Mouse (Mus musculus): ENCODE results near the gene Kcnj15. TPM values are rescaled to one million over a fixed set of nuclear protein-coding genes. Genes with fewer than 3 reads are reported as not detected.

Kcnj15 gene
- polyA plus RNA-seq, 1 experiment from 2014 or later, result 0.08 TPM

DNA sequence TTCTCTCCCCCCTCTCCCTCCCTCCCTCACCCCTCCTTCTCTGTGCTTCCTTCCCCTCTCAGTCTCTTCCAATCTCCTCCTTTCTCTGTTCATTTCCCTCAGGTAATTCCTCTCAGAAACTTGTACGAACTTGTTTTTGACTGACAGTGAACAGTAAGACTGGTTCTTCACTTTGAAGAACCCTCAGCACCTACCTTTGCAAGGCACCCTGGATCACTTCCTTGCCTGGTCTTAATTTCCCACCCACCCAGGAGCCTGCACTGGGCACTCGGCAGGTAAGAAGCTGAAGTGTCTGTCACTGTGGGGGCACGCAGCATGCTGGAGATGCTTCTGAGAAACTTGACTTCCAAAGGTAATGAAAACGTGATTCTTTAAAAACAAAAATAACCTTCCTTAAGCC is 742 bp downstream of the Kcnj15 start:
- Histone ChIP-seq H3K4me2 (no peak overlapping the region), H3K27ac (replicated peaks) (no peak overlapping the region), H3K36me3 (no peaks in the 10 kb centered on the region), H3K4me1 (replicated peaks) (no peaks in the 10 kb centered on the region; the same call in 1 of the 2 replicates), H3K9me3 (no peaks in the 10 kb centered on the region), H3K27me3 (no peaks in the 10 kb centered on the region), H3K9ac (no peak overlapping the region), H3K4me3 (no peak overlapping the region)
- 58% methylated on average over 4 of the region's 4 CpGs for WGBS
- ATAC-seq (ENCODE audit: low read depth), result no peak

DNA sequence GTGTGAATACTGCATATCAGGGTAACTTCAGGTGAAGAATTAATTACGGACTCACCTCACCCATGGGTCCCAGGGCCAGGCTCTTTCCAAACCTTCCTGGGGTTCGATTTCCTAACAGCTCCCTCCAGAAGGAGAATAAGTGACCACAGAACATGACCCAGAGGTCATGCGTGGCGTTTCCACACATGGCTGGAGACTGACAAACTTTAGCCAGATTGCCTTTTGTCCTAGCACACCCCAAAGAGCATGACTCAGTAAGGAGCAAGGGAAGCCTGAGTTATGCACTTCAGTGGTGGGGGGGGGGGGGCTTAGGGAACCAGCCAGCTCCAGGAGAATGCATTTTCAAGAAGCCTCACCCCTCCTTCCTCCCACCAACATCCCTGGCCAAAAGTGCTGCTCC is 2.1 kb downstream of the Kcnj15 start:
- no peak for ATAC-seq (ENCODE audit: low read depth)
- H3K9ac ChIP-seq, result no peak overlapping the region
- H3K27ac ChIP-seq (replicated peaks), result no peak overlapping the region
- no peak overlapping the region for H3K4me2 ChIP-seq
- no peaks in the 10 kb centered on the region for H3K27me3 ChIP-seq
- no peaks in the 10 kb centered on the region; the same call in 1 of the 2 replicates for H3K4me1 ChIP-seq (replicated peaks)
- H3K4me3 ChIP-seq, result no peak overlapping the region
- 59% methylated on average over 4 of the region's 4 CpGs for WGBS
- H3K36me3 ChIP-seq, result no peaks in the 10 kb centered on the region
- no peaks in the 10 kb centered on the region for H3K9me3 ChIP-seq

GRCm38 (mm10) chr16:95260693-95261092 is 3.3 kb downstream of the Kcnj15 start:
- Histone ChIP-seq H3K36me3 (no peaks in the 10 kb centered on the region), H3K27ac (replicated peaks) (no peak overlapping the region), H3K9me3 (no peaks in the 10 kb centered on the region), H3K4me2 (no peak overlapping the region), H3K27me3 (no peaks in the 10 kb centered on the region), H3K9ac (no peak overlapping the region), H3K4me1 (replicated peaks) (no peaks in the 10 kb centered on the region; the same call in 1 of the 2 replicates), H3K4me3 (no peak overlapping the region)
- 71% methylated on average over 5 of the region's 5 CpGs for WGBS
- no peak for ATAC-seq (ENCODE audit: low read depth)

DNA sequence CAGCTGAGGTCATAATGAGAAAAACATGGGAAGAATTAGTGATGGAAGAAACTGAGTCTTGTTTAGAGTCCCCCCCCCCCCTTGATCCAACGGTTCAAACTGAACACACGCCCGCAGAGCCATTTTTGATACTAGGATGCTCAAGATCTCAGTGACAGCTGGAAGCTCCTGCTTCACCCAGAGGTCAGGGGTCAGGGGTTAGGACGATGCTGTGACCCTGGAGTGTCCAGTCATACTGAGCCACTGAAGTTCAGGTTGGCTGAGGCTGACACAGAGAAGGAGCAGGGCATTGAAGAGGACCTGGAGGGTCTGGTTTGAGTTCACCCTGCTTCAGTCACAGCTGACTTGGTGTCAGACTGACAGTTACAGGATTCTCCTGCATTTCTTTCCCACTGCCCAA is 4.4 kb downstream of the Kcnj15 start:
- Histone ChIP-seq H3K4me2 (no peak overlapping the region), H3K36me3 (no peaks in the 10 kb centered on the region), H3K27ac (replicated peaks) (no peak overlapping the region), H3K9me3 (no peaks in the 10 kb centered on the region), H3K4me3 (no peak overlapping the region), H3K9ac (no peak overlapping the region), H3K4me1 (replicated peaks) (no peaks in the 10 kb centered on the region; the same call in 1 of the 2 replicates), H3K27me3 (no peaks in the 10 kb centered on the region)
- no peak for ATAC-seq (ENCODE audit: low read depth)
- 81% methylated on average over 4 of the region's 4 CpGs for WGBS

DNA sequence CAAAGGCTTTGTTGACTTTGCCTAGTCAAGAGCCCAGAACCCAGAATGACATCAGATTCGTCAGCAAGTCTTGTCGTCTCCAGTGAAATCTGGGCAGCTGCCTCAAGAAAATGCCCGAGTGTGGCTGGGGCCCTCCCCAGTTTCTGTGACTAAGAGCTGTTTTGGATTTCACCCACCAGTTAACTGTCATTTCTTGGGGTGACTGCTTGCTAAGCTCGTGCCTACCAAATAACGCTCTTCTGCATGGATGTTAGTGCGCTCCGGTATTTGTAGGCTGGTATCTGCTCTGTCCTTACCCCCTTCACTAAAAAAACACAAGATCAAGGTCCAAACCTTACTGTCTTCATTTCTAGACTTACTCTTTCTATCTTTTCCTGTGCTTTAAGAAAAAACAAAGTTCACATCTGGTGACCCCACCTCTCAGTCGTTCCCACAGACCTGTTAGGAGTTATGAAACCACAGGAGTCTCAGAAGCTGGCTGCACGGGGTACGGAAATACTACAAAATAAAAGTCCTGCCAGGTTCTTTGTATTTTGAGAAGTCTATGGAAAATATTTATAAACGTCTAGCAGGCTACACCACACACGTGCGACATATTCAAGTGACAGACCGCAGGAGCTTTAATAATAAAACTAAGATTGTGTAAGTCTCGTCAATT is 5.5 kb downstream of the Kcnj15 start:
- 82% methylated on average over 15 of the region's 15 CpGs for WGBS
- H3K36me3 ChIP-seq, result no peaks in the 10 kb centered on the region
- no peak for ATAC-seq (ENCODE audit: low read depth)
- H3K9me3 ChIP-seq, result no peaks in the 10 kb centered on the region
- H3K4me1 ChIP-seq (replicated peaks), result no peaks in the 10 kb centered on the region; the same call in 1 of the 2 replicates
- no peak overlapping the region for H3K9ac ChIP-seq
- no peak overlapping the region for H3K4me3 ChIP-seq
- no peaks in the 10 kb centered on the region for H3K27me3 ChIP-seq
- H3K4me2 ChIP-seq, result no peak overlapping the region
- H3K27ac ChIP-seq (replicated peaks), result no peak overlapping the region

GRCm38 (mm10) chr16:95264324-95264723 is 7.0 kb downstream of the Kcnj15 start:
- Histone ChIP-seq H3K9ac (no peak overlapping the region), H3K4me2 (no peak overlapping the region), H3K27me3 (no peaks in the 10 kb centered on the region), H3K9me3 (no peaks in the 10 kb centered on the region), H3K4me3 (no peak overlapping the region), H3K4me1 (replicated peaks) (no peaks in the 10 kb centered on the region; the same call in 1 of the 2 replicates), H3K27ac (replicated peaks) (no peak overlapping the region), H3K36me3 (no peaks in the 10 kb centered on the region)
- 68% methylated on average over 5 of the region's 5 CpGs for WGBS
- no peak for ATAC-seq (ENCODE audit: low read depth)

DNA sequence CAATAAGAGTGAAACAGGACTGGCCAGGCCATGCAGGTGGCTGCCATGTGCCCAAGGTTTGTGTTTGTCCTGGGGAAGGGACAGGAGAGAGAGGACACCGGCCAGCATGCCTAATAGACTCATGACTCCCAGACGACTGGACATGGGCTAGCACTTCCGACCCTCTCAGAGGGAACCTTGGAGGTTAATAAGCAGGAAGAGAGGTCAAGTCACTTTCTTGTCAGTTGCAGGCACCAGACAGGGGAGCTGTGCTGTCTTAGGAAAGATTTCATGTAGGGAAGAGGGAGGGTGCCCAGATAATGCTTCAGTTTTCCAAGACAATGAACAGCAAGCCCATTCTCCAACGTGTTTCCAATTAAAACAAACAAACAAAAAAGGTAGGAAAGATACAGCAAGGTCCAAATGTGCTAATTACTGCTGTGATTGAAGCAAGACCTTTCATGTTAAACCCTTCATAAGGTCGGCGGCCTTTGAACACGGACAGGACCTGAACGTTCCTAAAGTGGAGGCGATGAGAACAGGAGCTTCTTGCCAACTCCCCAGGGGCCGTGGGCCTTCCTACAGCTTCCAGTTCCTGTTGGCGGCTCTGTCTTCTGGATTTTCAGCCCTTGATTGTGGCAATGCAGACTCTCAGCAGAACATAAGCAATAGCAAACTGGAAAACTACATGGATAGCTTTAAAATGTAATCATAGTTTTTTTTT is 10.3 kb downstream of the Kcnj15 start:
- no peak overlapping the region for H3K4me3 ChIP-seq
- H3K9me3 ChIP-seq, result no peaks in the 10 kb centered on the region
- no peak overlapping the region for H3K27ac ChIP-seq (replicated peaks)
- WGBS, result 69% methylated on average over 11 of the region's 11 CpGs
- no peaks in the 10 kb centered on the region for H3K27me3 ChIP-seq
- H3K36me3 ChIP-seq, result no peaks in the 10 kb centered on the region
- H3K4me1 ChIP-seq (replicated peaks), result no peaks in the 10 kb centered on the region
- no peak overlapping the region for H3K9ac ChIP-seq
- ATAC-seq (ENCODE audit: low read depth), result no peak
- H3K4me2 ChIP-seq, result no peak overlapping the region

DNA sequence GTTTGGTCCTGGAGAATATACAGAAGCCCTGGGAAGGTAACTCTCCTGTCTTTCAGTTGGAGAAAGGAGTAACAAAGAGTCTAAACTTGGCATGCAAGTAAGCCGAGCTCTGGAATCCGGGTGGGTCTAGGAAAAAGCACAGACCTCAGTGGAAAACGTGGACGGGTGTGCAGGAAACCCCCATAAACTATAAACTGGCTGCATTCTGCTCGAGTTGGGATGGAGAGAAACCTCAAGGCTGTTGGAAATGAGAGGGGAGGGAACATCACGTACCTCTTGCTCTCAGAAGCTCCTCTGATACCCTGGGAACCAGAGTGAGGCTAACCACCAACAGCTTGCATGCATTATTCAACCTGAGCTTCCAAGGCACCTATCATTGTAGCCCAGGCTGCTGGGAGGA is 12.3 kb downstream of the Kcnj15 start:
- Histone ChIP-seq H3K4me2 (no peak overlapping the region), H3K4me1 (replicated peaks) (no peaks in the 10 kb centered on the region), H3K27me3 (no peaks in the 10 kb centered on the region), H3K36me3 (no peaks in the 10 kb centered on the region), H3K9ac (no peak overlapping the region), H3K4me3 (no peak overlapping the region), H3K27ac (replicated peaks) (no peak overlapping the region), H3K9me3 (no peaks in the 10 kb centered on the region)
- 82% methylated on average over 6 of the region's 6 CpGs for WGBS
- ATAC-seq (ENCODE audit: low read depth), result no peak

- Histone ChIP-seq H3K4me3 (no peak overlapping the region), H3K27me3 (no peaks in the 10 kb centered on the region), H3K9me3 (no peaks in the 10 kb centered on the region), H3K36me3 (no peaks in the 10 kb centered on the region), H3K27ac (replicated peaks) (no peak overlapping the region), H3K9ac (no peak overlapping the region), H3K4me1 (replicated peaks) (no peaks in the 10 kb centered on the region), H3K4me2 (no peak overlapping the region)
- ATAC-seq (ENCODE audit: low read depth), result no peak
- WGBS, result 87% methylated on average over 2 of the region's 2 CpGs
Measured at GRCm38 (mm10) chr16:95273101-95273500, 15.7 kb downstream of the Kcnj15 start.

DNA sequence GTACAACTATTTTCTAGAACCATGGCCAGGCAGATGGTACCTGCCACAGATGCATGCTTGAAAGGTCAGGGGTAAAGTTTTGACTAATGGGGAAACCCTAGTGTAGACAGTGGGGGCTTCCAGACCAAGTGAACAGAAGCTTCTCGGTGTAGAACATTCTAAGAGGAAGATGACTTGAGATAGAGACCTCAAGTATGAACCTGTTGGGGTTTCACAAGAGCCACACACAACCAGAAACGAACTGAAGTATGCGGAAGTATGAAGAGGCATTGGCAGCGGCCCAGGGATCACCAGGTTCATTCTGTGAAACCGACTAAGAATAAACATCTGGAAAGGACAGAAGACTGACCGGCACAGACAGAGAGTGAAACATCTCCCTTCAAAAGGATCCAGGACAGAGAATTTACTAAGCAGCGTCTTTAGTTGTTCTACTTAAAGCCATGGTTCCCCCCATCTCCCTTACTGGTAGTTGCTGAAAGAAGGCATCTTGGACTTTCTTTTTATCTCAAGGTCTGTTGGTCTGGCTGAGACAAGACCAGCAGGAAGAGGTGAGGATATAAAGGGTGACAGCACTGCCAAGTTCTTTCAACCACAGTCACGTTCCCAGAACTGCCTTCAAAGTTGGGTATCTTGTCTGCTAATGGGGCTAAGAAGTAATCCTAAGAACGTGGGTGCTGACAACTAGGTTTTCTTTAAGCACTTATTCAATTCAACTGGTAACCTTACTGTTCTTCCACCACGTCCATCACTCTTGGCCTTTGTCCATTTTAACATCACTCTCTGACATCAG is 18.6 kb downstream of the Kcnj15 start:
- Histone ChIP-seq H3K4me3 (no peak overlapping the region), H3K4me2 (no peak overlapping the region), H3K36me3 (no peaks in the 10 kb centered on the region), H3K9ac (no peak overlapping the region), H3K4me1 (replicated peaks) (no peaks in the 10 kb centered on the region), H3K27me3 (no peaks in the 10 kb centered on the region), H3K9me3 (no peaks in the 10 kb centered on the region), H3K27ac (replicated peaks) (no peak overlapping the region)
- ATAC-seq (ENCODE audit: low read depth), result no peak
- 89% methylated on average over 10 of the region's 10 CpGs for WGBS

- Histone ChIP-seq H3K4me1 (replicated peaks) (no peaks in the 10 kb centered on the region), H3K27ac (replicated peaks) (no peak overlapping the region), H3K27me3 (no peaks in the 10 kb centered on the region), H3K9me3 (no peaks in the 10 kb centered on the region), H3K36me3 (no peaks in the 10 kb centered on the region), H3K4me2 (no peak overlapping the region), H3K9ac (no peak overlapping the region), H3K4me3 (no peak overlapping the region)
- 83% methylated on average over 3 of the region's 3 CpGs for WGBS
- no peak for ATAC-seq (ENCODE audit: low read depth)
Measured at GRCm38 (mm10) chr16:95279015-95279414, 21.7 kb downstream of the Kcnj15 start.

DNA sequence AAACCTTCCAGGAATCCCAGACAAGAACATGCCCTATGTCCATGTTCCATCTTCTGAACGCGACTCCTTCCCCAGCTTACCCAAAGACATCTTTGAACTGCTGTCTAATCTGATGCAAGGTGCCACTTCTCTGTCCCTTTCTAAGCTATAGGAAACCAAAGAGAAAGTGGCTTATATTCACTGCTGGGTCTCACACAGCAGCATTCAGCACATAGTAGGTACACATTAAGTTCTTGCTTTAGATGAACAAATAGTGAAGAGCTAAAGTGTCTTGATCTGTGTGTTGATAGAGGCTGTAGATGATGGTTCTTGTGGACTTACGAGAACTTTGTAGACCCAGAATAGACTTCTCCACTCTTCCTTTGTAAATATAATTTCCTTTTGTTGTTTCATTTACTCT is 23.0 kb downstream of the Kcnj15 start:
- no peaks in the 10 kb centered on the region for H3K36me3 ChIP-seq
- ATAC-seq (ENCODE audit: low read depth), result no peak
- no peak overlapping the region for H3K9ac ChIP-seq
- no peaks in the 10 kb centered on the region for H3K9me3 ChIP-seq
- H3K4me2 ChIP-seq, result no peak overlapping the region
- no peak overlapping the region for H3K4me3 ChIP-seq
- 95% methylated on average over 3 of the region's 3 CpGs for WGBS
- no peaks in the 10 kb centered on the region for H3K27me3 ChIP-seq
- no peaks in the 10 kb centered on the region for H3K4me1 ChIP-seq (replicated peaks)
- no peak overlapping the region for H3K27ac ChIP-seq (replicated peaks)
